Mouse (Mus musculus) liver, embryonic 14.5 days (tissue): ENCODE measurements at regions not wholly inside any gene's neighbourhood (a gene's known extent, or its start where the extent isn't known, plus 50 kb on each side); places are given as distances from the start of the nearest gene placed in this dataset.

Experiments used
- ATAC-seq: fragments of 200-750 bp; cut with Nextera tagmentation; 2 replicates; pipeline ENCODE4 v1.8.0; 2017; ENCODE audit warnings: moderate number of reproducible peaks, mild to moderate bottlenecking, moderate library complexity; ENCODE audit not compliant: insufficient read depth
- DNase-seq, 3 experiments: peaks; one replicate each; pipeline ENCODE4 v3.0.0-alpha.2; 2012 to 2013; ENCODE audit warnings: low read depth in 3 of 3, low spot score in 3 of 3
- H3K27ac ChIP-seq: fragments of 300-500 bp; sonication (generic); 2 replicates; pipeline ENCODE4 v1.5.1; 2014; ENCODE audit warnings: moderate library complexity, mild to moderate bottlenecking, control low read depth, inconsistent platforms
- H3K27me3 ChIP-seq: fragments of 300-500 bp; sonication (generic); 2 replicates; pipeline ENCODE4 v1.6.1; 2014; ENCODE audit warnings: mild to moderate bottlenecking, low read length, moderate library complexity; ENCODE audit not compliant: control insufficient read depth, insufficient read depth
- H3K36me3 ChIP-seq: fragments of 300-500 bp; sonication (generic); replicated peaks from 2 replicates; pipeline ENCODE4 v1.6.1; 2014; ENCODE audit warnings: low read depth; ENCODE audit not compliant: control insufficient read depth, insufficient read depth
- H3K4me1 ChIP-seq, 2 experiments: fragments of 200-500 bp in 1 of 2; fragments of 300-500 bp in 1 of 2; sonication (generic) in 1 of 2; replicated peaks; 2 replicates each; pipeline ENCODE4 v1.6.1; 2012 to 2014; ENCODE audit warnings: antibody characterized with exemption in 1 of 2, inconsistent platforms in 1 of 2, low read length in 1 of 2; ENCODE audit not compliant: control insufficient read depth in 2 of 2, insufficient read depth in 2 of 2
- H3K4me2 ChIP-seq: fragments of 300-500 bp; sonication (generic); 2 replicates; pipeline ENCODE4 v1.6.1; 2014; ENCODE audit warnings: low read depth, mild to moderate bottlenecking, control low read depth, moderate library complexity
- H3K4me3 ChIP-seq, 2 experiments: fragments of 200-500 bp in 1 of 2; fragments of 300-500 bp in 1 of 2; sonication (generic) in 1 of 2; 2 replicates each; pipeline ENCODE4 v1.5.1; 2012 to 2014; ENCODE audit warnings: low read depth in 2 of 2, low read length in 2 of 2, mild to moderate bottlenecking in 2 of 2, control low read depth in 1 of 2, inconsistent platforms in 1 of 2, moderate library complexity in 1 of 2; ENCODE audit not compliant: insufficient read depth in 1 of 2
- H3K9ac ChIP-seq: fragments of 300-500 bp; sonication (generic); replicated peaks from 2 replicates; pipeline ENCODE4 v1.6.1; 2014; ENCODE audit warnings: mild to moderate bottlenecking, control low read depth, moderate library complexity
- H3K9me3 ChIP-seq: fragments of 300-500 bp; sonication (generic); 2 replicates; pipeline ENCODE4 v1.6.1; 2016; ENCODE audit warnings: low read length, mixed read lengths; ENCODE audit not compliant: control insufficient read depth
- CTCF ChIP-seq: IDR thresholded peaks from 2 replicates; pipeline ENCODE4 v1.5.1; 2016; ENCODE audit warnings: antibody characterized with exemption, low read depth, control low read depth
- EP300 ChIP-seq: IDR thresholded peaks from 2 replicates; pipeline ENCODE4 v1.6.1; 2016; ENCODE audit warnings: antibody characterized with exemption, low read depth
- WGBS: fragments of 180-500 bp; shearing (Covaris S2); extraction: QIAGEN DNeasy Blood & Tissue Kit; methylation state at CpG from one replicate; pipeline ENCODE4 v1.1.7; 2014; ENCODE audit not compliant: insufficient replicate concordance; 5-methylcytosine and 5-hydroxymethylcytosine counted together

GRCm38 (mm10) chr11:17859364-17860131 is 94.1 kb downstream of the Etaa1 start:
- no peak for ATAC-seq
- H3K4me1 ChIP-seq, result no peaks in the 10 kb centered on the region
- H3K9me3 ChIP-seq, result no peaks in the 10 kb centered on the region
- H3K9ac ChIP-seq, result no peak overlapping the region
- H3K4me3 ChIP-seq, result no peak overlapping the region
- no peaks in the 10 kb centered on the region for H3K27me3 ChIP-seq
- H3K27ac ChIP-seq, result no peak overlapping the region
- no peak for DNase-seq
- WGBS, result 42% methylated on average over 9 of the region's 9 CpGs
- no peaks in the 10 kb centered on the region for H3K36me3 ChIP-seq
- H3K4me2 ChIP-seq, result no peak overlapping the region
- TF ChIP-seq EP300 (no peak), CTCF (no peak)

- Histone ChIP-seq H3K4me1 (no peaks in the 10 kb centered on the region), H3K27me3 (no peaks in the 10 kb centered on the region), H3K9me3 (no peaks in the 10 kb centered on the region), H3K9ac (no peak overlapping the region), H3K27ac (no peak overlapping the region), H3K4me2 (no peak overlapping the region), H3K36me3 (no peaks in the 10 kb centered on the region), H3K4me3 (no peak overlapping the region)
- TF ChIP-seq EP300, result no peak
- TF ChIP-seq CTCF, result no peak
- 8% methylated on average over 4 of the region's 4 CpGs for WGBS
- DNase-seq, result no peak
- no peak for ATAC-seq
Observed at GRCm38 (mm10) chr11:17864833-17865397, 88.8 kb downstream of the Etaa1 start.

DNA sequence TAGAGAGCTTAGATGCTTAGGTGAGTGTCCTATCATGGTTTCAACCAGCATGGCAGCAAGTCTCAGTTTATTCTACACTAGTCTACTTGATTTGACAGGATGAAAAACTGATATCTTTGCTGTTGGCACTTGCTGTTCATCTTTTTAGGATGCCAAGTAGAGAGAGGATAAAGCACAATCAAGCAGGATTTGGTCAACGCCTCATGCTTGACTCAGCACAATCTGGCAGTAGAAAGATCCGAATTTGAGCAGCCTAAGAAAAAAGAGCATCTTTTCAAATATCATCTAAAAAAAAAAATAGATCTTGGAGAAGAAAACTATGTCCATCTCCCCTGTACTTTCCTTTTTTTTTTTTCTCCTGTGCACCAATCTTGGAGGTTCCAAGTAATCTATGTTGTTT is 83.0 kb downstream of the Etaa1 start:
- Histone ChIP-seq H3K27me3 (no peaks in the 10 kb centered on the region), H3K4me3 (no peak overlapping the region), H3K9me3 (no peaks in the 10 kb centered on the region), H3K4me2 (no peak overlapping the region), H3K4me1 (no peaks in the 10 kb centered on the region), H3K27ac (no peak overlapping the region), H3K36me3 (no peaks in the 10 kb centered on the region), H3K9ac (no peak overlapping the region)
- DNase-seq (no peak), ATAC-seq (no peak)
- no peak for TF ChIP-seq EP300
- no peak for TF ChIP-seq CTCF
- WGBS, result 46% methylated on average over 2 of the region's 2 CpGs

DNA sequence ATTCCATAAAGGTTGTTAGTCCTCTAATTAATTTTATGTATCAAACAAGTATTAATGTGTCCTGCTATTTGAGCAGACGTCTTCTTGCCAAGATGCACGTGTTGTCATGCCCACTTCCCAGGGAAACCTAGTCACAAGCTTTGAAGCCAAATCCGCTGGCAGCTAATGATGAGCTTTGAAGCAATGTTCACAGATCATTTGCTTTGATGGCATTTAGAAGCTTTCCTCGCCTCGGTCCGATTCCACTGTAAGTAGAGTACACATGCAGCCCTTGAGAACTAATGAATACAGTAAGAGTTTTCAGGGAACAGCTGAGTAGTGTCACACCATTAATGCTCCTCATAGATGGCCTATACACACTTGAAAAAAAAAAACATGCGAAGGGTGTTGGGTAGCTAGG is 81.8 kb downstream of the Etaa1 start:
- Histone ChIP-seq H3K36me3 (no peaks in the 10 kb centered on the region), H3K4me2 (no peak overlapping the region), H3K27ac (no peak overlapping the region), H3K27me3 (no peaks in the 10 kb centered on the region), H3K4me3 (no peak overlapping the region), H3K9ac (no peak overlapping the region), H3K9me3 (no peaks in the 10 kb centered on the region), H3K4me1 (no peaks in the 10 kb centered on the region)
- DNase-seq (no peak), ATAC-seq (no peak)
- WGBS, result 58% methylated on average over 7 of the region's 7 CpGs
- TF ChIP-seq CTCF, result no peak
- no peak for TF ChIP-seq EP300

DNA sequence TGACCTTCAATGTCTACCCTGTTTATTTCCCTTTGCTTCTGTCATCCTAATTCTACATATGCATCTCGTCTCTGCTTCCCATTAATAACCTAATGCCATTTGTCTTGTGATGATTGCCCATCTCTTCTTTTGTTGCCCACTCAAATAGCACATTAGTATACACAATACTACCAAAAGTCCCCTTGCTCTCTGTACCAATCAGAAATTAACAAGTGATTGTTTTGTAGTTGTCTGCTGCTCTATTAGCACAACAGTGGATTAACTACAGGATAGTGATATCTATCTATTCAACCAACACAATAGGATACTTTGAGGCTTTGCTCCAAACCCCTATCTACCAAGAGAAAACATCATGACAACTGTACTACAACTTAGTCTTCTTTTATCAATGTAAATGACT is 70.4 kb downstream of the Etaa1 start:
- no peak for DNase-seq
- Histone ChIP-seq H3K9ac (no peak overlapping the region), H3K36me3 (no peaks in the 10 kb centered on the region)

More for the DNA sequence above, 70.4 kb downstream of the Etaa1 start:
- Histone ChIP-seq H3K27ac (no peak overlapping the region), H3K9me3 (no peaks in the 10 kb centered on the region), H3K4me3 (no peak overlapping the region), H3K4me2 (no peak overlapping the region), H3K4me1 (no peaks in the 10 kb centered on the region), H3K27me3 (no peaks in the 10 kb centered on the region)
- TF ChIP-seq EP300 (no peak), CTCF (no peak)
- 36% methylated on average over 1 of the region's 1 CpGs for WGBS
- no peak for ATAC-seq
